Mouse (Mus musculus) CH12.LX (cell line): Measurements from ENCODE around the gene Ier3. TPM values are rescaled to one million over a fixed set of nuclear protein-coding genes. Genes with fewer than 3 reads are reported as not detected.

ENCODE experiments used
- DNase-seq: peaks from one replicate; pipeline ENCODE4 v3.0.0-alpha.2; 2013; ENCODE audit errors: extremely low read depth
- H3K27ac ChIP-seq: 2 replicates; pipeline ENCODE4 v1.5.1; 2012; ENCODE audit warnings: low read depth, mild to moderate bottlenecking, control low read depth, moderate library complexity; ENCODE audit not compliant: insufficient read depth
- H3K27me3 ChIP-seq: replicated peaks from 2 replicates; pipeline ENCODE3; 2012; ENCODE audit warnings: inconsistent platforms
- H3K36me3 ChIP-seq, 2 experiments: replicated peaks in 1 of 2; 2 replicates each; pipeline versions ENCODE3 to v1.6.1; 2012; ENCODE audit warnings: inconsistent platforms in 1 of 2, low read length in 1 of 2, mild to moderate bottlenecking in 1 of 2, mixed read lengths in 1 of 2, moderate library complexity in 1 of 2; ENCODE audit not compliant: control insufficient read depth in 1 of 2, insufficient read depth in 1 of 2
- H3K4me1 ChIP-seq, 2 experiments: 2 replicates each; pipeline ENCODE4 v1.6.1; 2012; ENCODE audit warnings: inconsistent platforms in 1 of 2, moderate library complexity in 1 of 2; ENCODE audit not compliant: insufficient read depth in 2 of 2, control insufficient read depth in 1 of 2
- H3K4me2 ChIP-seq: 2 replicates; pipeline ENCODE4 v1.6.1; 2012; ENCODE audit warnings: low read depth, mild to moderate bottlenecking, control low read depth; ENCODE audit not compliant: poor library complexity, insufficient read depth, severe bottlenecking
- H3K4me3 ChIP-seq, 3 experiments: fragments of 150-350 bp in 1 of 3; sonication (generic) in 1 of 3; replicated peaks in 1 of 3; 2 replicates each; pipeline versions ENCODE3 to v1.5.1; 2011 to 2012; ENCODE audit warnings: low read depth in 2 of 3, low read length in 2 of 3, mild to moderate bottlenecking in 2 of 3, moderate library complexity in 2 of 3, control low read depth in 1 of 3, improper control_type of control experiment in 1 of 3, inconsistent platforms in 1 of 3, mixed read lengths in 1 of 3; ENCODE audit not compliant: poor library complexity in 1 of 3
- H3K79me2 ChIP-seq: replicated peaks from 2 replicates; pipeline ENCODE4 v1.6.1; 2012; ENCODE audit warnings: mild to moderate bottlenecking, moderate library complexity; ENCODE audit not compliant: control insufficient read depth, poor library complexity, insufficient read depth, severe bottlenecking; ENCODE audit errors: extremely low read depth
- H3K9ac ChIP-seq: 2 replicates; pipeline ENCODE4 v1.6.1; 2012; ENCODE audit warnings: low read depth, mild to moderate bottlenecking, control low read depth, moderate library complexity; ENCODE audit not compliant: insufficient read depth
- H3K9me3 ChIP-seq: replicated peaks from 2 replicates; pipeline ENCODE3; 2012; ENCODE audit warnings: low read length, inconsistent platforms, mixed read lengths
- BHLHE40 ChIP-seq: IDR thresholded peaks from 2 replicates; pipeline ENCODE4 v1.6.1; 2011; ENCODE audit warnings: mild to moderate bottlenecking, low read depth, low read length, improper control_type of control experiment
- CHD1 ChIP-seq: IDR thresholded peaks from 2 replicates; pipeline ENCODE4 v1.6.1; 2012; ENCODE audit warnings: low read depth, low read length, improper control_type of control experiment, inconsistent platforms
- CHD2 ChIP-seq: IDR thresholded peaks from 2 replicates; pipeline ENCODE4 v1.6.1; 2011; ENCODE audit warnings: low read length, improper control_type of control experiment
- CTCF ChIP-seq, 2 experiments: IDR thresholded peaks in 1 of 2; conservative IDR thresholded peaks in 1 of 2; 2 replicates each; pipeline ENCODE4 v1.5.1; 2011 to 2012; ENCODE audit warnings: low read depth in 2 of 2, low read length in 2 of 2, improper control_type of control experiment in 1 of 2, inconsistent platforms in 1 of 2, mild to moderate bottlenecking in 1 of 2, moderate library complexity in 1 of 2
- ELF1 ChIP-seq: IDR thresholded peaks from 2 replicates; pipeline ENCODE4 v1.6.1; 2014; ENCODE audit warnings: low read depth, mild to moderate bottlenecking, inconsistent platforms, low read length, improper control_type of control experiment
- HCFC1 ChIP-seq: IDR thresholded peaks from 2 replicates; pipeline ENCODE4 v1.6.1; 2012; ENCODE audit warnings: low read depth, mild to moderate bottlenecking, inconsistent platforms, low read length, improper control_type of control experiment
- IRF4 ChIP-seq: IDR thresholded peaks from 2 replicates; pipeline ENCODE4 v1.6.1; 2014; ENCODE audit warnings: low read depth, mild to moderate bottlenecking, inconsistent platforms, low read length, improper control_type of control experiment
- MAX ChIP-seq: IDR thresholded peaks from 2 replicates; pipeline ENCODE4 v1.6.1; 2011; ENCODE audit warnings: low read length, improper control_type of control experiment
- MAZ ChIP-seq: IDR thresholded peaks from 2 replicates; pipeline ENCODE4 v1.6.1; 2012; ENCODE audit warnings: low read depth, mild to moderate bottlenecking, inconsistent platforms, low read length, improper control_type of control experiment, moderate library complexity
- NELFE ChIP-seq: IDR thresholded peaks from 2 replicates; pipeline ENCODE4 v1.6.1; 2011; ENCODE audit warnings: low read depth, low read length, improper control_type of control experiment
- PAX5 ChIP-seq: IDR thresholded peaks from 2 replicates; pipeline ENCODE4 v1.6.1; 2012; ENCODE audit warnings: low read length, inconsistent platforms, mixed read lengths
- POLR2A ChIP-seq: IDR thresholded peaks from 2 replicates; pipeline ENCODE4 v1.6.1; 2011; ENCODE audit warnings: low read depth, mild to moderate bottlenecking, improper control_type of control experiment, low read length
- RAD21 ChIP-seq: IDR thresholded peaks from 2 replicates; pipeline ENCODE4 v1.6.1; 2011; ENCODE audit warnings: low read depth, mild to moderate bottlenecking, low read length, improper control_type of control experiment, moderate library complexity
- RCOR1 ChIP-seq: conservative IDR thresholded peaks from 2 replicates; pipeline ENCODE4 v1.6.1; 2012; ENCODE audit warnings: low read depth, mild to moderate bottlenecking, inconsistent platforms, low read length, improper control_type of control experiment
- SIN3A ChIP-seq: IDR thresholded peaks from 2 replicates; pipeline ENCODE4 v1.6.1; 2012; ENCODE audit warnings: low read length, improper control_type of control experiment, inconsistent platforms
- SMC3 ChIP-seq: IDR thresholded peaks from 2 replicates; pipeline ENCODE4 v1.6.1; 2011; ENCODE audit warnings: low read depth, low read length, improper control_type of control experiment
- TBP ChIP-seq: conservative IDR thresholded peaks from 2 replicates; pipeline ENCODE4 v1.6.1; 2011; ENCODE audit warnings: low read depth, low read length, improper control_type of control experiment
- ZC3H11A ChIP-seq: IDR thresholded peaks from 2 replicates; pipeline ENCODE4 v1.6.1; 2012; ENCODE audit warnings: low read depth, mild to moderate bottlenecking, inconsistent platforms, low read length, improper control_type of control experiment
- ZMIZ1 ChIP-seq: IDR thresholded peaks from 2 replicates; pipeline ENCODE4 v1.6.1; 2012; ENCODE audit warnings: low read depth, mild to moderate bottlenecking, inconsistent platforms, low read length, improper control_type of control experiment
- dilution Hi-C: fragments of 300-500 bp; cut with MboI; formaldehyde crosslinking; loops from 2 replicates; pipeline ENCODE4 v1.14.3; 2020; ENCODE audit warnings: low sequenced_read_pairs; ENCODE audit not compliant: extremely low pct_unique_long_range_greater_than_20kb, extremely low pct_ligation_motif_present
- in situ Hi-C: fragments of 300-500 bp; cut with MboI; formaldehyde crosslinking; loops from 3 replicates; pipeline ENCODE4 v1.14.3; 2019; ENCODE audit warnings: low sequenced_read_pairs, low pct_ligation_motif_present, low pct_unique_long_range_greater_than_20kb, mixed read lengths
- polyA plus RNA-seq: library from polyadenylated mRNA; unstranded; fragments of >175 nt; gene quantifications from 2 replicates; pipeline ENCODE4 v1.2.1, GENCODE M21; 2012; ENCODE audit warnings: low read depth; ENCODE audit not compliant: insufficient read length
- total RNA-seq, 2 experiments: library from RNA; depleted of rRNA; stranded (reverse); fragments of 300-350 nt in 1 of 2; fragments of >200 nt in 1 of 2; gene quantifications; 2 replicates each; pipeline ENCODE4 v1.2.3; 2012 to 2014

The Ier3 gene
- total and polyA plus RNA-seq, 3 experiments: 12.6 to 27.2 (median 15.0) TPM

- Histone ChIP-seq H3K36me3 (no peaks in the 10 kb centered on the region), H3K9ac (no peak overlapping the region), H3K79me2 (peaks cover 5% of the 10 kb centered on the region; the same call in 1 of the 2 replicates), H3K27ac (no peak overlapping the region), H3K4me2 (no peak overlapping the region), H3K4me1 (peaks cover 22 to 44% of the 10 kb centered on the region in 2 experiments), H3K9me3 (no peaks in the 10 kb centered on the region), H3K4me3 (no peak overlapping the region), H3K27me3 (no peaks in the 10 kb centered on the region)
- in situ Hi-C loops: no loop called here
- dilution Hi-C loops: no loop called here
- no peak for DNase-seq
- TF ChIP-seq SMC3: no peak
- TF ChIP-seq CHD2: no peak
- TF ChIP-seq BHLHE40: no peak
- no peak for TF ChIP-seq MAX
- no peak for TF ChIP-seq PAX5
- no peak for TF ChIP-seq ZMIZ1
- TF ChIP-seq RCOR1: no peak
- TF ChIP-seq POLR2A: no peak
- TF ChIP-seq ELF1: no peak
- no peak for TF ChIP-seq NELFE
- no peak for TF ChIP-seq CHD1
- no peak for TF ChIP-seq HCFC1
- no peak for TF ChIP-seq CTCF (conservative IDR thresholded peaks at IDR 0.05 in 1 of 2, IDR thresholded peaks at IDR 0.05 in 1 of 2; ENCODE audit: low read depth in 2 of 2, low read length in 2 of 2)
- no peak for TF ChIP-seq RAD21
- no peak for TF ChIP-seq SIN3A
- no peak for TF ChIP-seq TBP
- no peak for TF ChIP-seq IRF4
These were observed 4.3 kb upstream of the Ier3 start for GRCm38 (mm10) chr17:35817226-35817625.

- H3K4me1 ChIP-seq: peaks cover 0 to 24% of the 10 kb centered on the region in 2 experiments; a peak in 2 of 4 replicates
- no peaks in the 10 kb centered on the region for H3K27me3 ChIP-seq
- in situ Hi-C loops: no loop called here
- no peak overlapping the region for H3K4me2 ChIP-seq
- peaks cover 0 to 8% of the 10 kb centered on the region in 2 experiments for H3K36me3 ChIP-seq
- no peak overlapping the region for H3K4me3 ChIP-seq
- TF ChIP-seq ZC3H11A (no peak), MAZ (no peak)
- H3K27ac ChIP-seq: no peak overlapping the region
- no peak overlapping the region for H3K9ac ChIP-seq
- dilution Hi-C loops: no loop called here
- no peaks in the 10 kb centered on the region for H3K9me3 ChIP-seq
- H3K79me2 ChIP-seq: peaks cover 5% of the 10 kb centered on the region; the same call in 1 of the 2 replicates
- no peak for DNase-seq
These were observed 1.4 kb upstream of the Ier3 start for GRCm38 (mm10) chr17:35820111-35820510.
